Mouse (Mus musculus) embryonic fibroblast, embryonic 13.5 days (primary cell): ENCODE results near the gene Atf7.

Experiments used
- CTCF ChIP-seq: IDR thresholded peaks from 2 replicates; pipeline ENCODE4 v1.5.1; 2011; ENCODE audit warnings: mild to moderate bottlenecking, control low read depth, low read length, moderate library complexity, borderline replicate concordance; ENCODE audit not compliant: insufficient read depth
- POLR2A ChIP-seq: IDR thresholded peaks from 2 replicates; pipeline ENCODE4 v1.6.1; 2011; ENCODE audit warnings: low read depth, mild to moderate bottlenecking, control low read depth, low read length, moderate library complexity

GRCm38 (mm10) chr15:102581205-102581604 lies 44.1 kb downstream of the Atf7 start:
- TF ChIP-seq POLR2A = no peak
- TF ChIP-seq CTCF = no peak
